Mouse (Mus musculus): ENCODE data around the gene Rap1gap. TPM values are rescaled to one million over a fixed set of nuclear protein-coding genes. Genes with fewer than 3 reads are reported as not detected.

Gene Rap1gap
- polyA plus RNA-seq, 1 experiment, result 109 TPM

GRCm38 (mm10) chr4:137677906-137678305, 13.4 kb downstream of the Rap1gap start:
- peak; percentile 52 for DNase-seq (ENCODE audit: low read depth)
- TF ChIP-seq POLR2A (IDR thresholded peaks at IDR 0.05; ENCODE audit: borderline replicate concordance, extremely low read depth, insufficient read depth, insufficient read length, poor library complexity, severe bottlenecking) (no peak), CTCF (IDR thresholded peaks at IDR 0.05; ENCODE audit: borderline replicate concordance, extremely low read depth, insufficient read depth, insufficient read length) (no peak)

- no peak for TF ChIP-seq POLR2A (IDR thresholded peaks at IDR 0.05; ENCODE audit: borderline replicate concordance, extremely low read depth, insufficient read depth, insufficient read length, poor library complexity, severe bottlenecking)
- TF ChIP-seq CTCF (IDR thresholded peaks at IDR 0.05; ENCODE audit: borderline replicate concordance, extremely low read depth, insufficient read depth, insufficient read length), result no peak
- no peak for DNase-seq (ENCODE audit: low read depth)
These were observed 14.0 kb downstream of the Rap1gap start for GRCm38 (mm10) chr4:137678568-137678967.

- TF ChIP-seq POLR2A (IDR thresholded peaks at IDR 0.05; ENCODE audit: borderline replicate concordance, extremely low read depth, insufficient read depth, insufficient read length, poor library complexity, severe bottlenecking) (no peak), CTCF (IDR thresholded peaks at IDR 0.05; ENCODE audit: borderline replicate concordance, extremely low read depth, insufficient read depth, insufficient read length) (no peak)
These were observed 15.5 kb downstream of the Rap1gap start for GRCm38 (mm10) chr4:137679979-137680550.

GRCm38 (mm10) chr4:137680721-137681120, 16.2 kb downstream of the Rap1gap start:
- TF ChIP-seq CTCF (IDR thresholded peaks at IDR 0.05; ENCODE audit: borderline replicate concordance, extremely low read depth, insufficient read depth, insufficient read length), result no peak
- TF ChIP-seq POLR2A (IDR thresholded peaks at IDR 0.05; ENCODE audit: borderline replicate concordance, extremely low read depth, insufficient read depth, insufficient read length, poor library complexity, severe bottlenecking), result no peak
- peak; percentile 69 for DNase-seq (ENCODE audit: low read depth)

More at GRCm38 (mm10) chr4:137679979-137680550, 15.5 kb downstream of the Rap1gap start:
- DNase-seq (ENCODE audit: low read depth), result peak; percentile 51

- peak; percentile 86 for DNase-seq (ENCODE audit: low read depth)
- no peak for TF ChIP-seq CTCF (IDR thresholded peaks at IDR 0.05; ENCODE audit: borderline replicate concordance, extremely low read depth, insufficient read depth, insufficient read length)
- TF ChIP-seq POLR2A (IDR thresholded peaks at IDR 0.05; ENCODE audit: borderline replicate concordance, extremely low read depth, insufficient read depth, insufficient read length, poor library complexity, severe bottlenecking), result no peak
These were observed 17.0 kb downstream of the Rap1gap start for GRCm38 (mm10) chr4:137681408-137682104.

GRCm38 (mm10) chr4:137682961-137683453, 18.5 kb downstream of the Rap1gap start:
- no peak for TF ChIP-seq POLR2A (IDR thresholded peaks at IDR 0.05; ENCODE audit: borderline replicate concordance, extremely low read depth, insufficient read depth, insufficient read length, poor library complexity, severe bottlenecking)
- TF ChIP-seq CTCF (IDR thresholded peaks at IDR 0.05; ENCODE audit: borderline replicate concordance, extremely low read depth, insufficient read depth, insufficient read length), result peak; percentile 86
- no peak for DNase-seq (ENCODE audit: low read depth)

GRCm38 (mm10) chr4:137684830-137685343, 20.4 kb downstream of the Rap1gap start:
- TF ChIP-seq CTCF (IDR thresholded peaks at IDR 0.05; ENCODE audit: borderline replicate concordance, extremely low read depth, insufficient read depth, insufficient read length) (no peak), POLR2A (IDR thresholded peaks at IDR 0.05; ENCODE audit: borderline replicate concordance, extremely low read depth, insufficient read depth, insufficient read length, poor library complexity, severe bottlenecking) (no peak)
- DNase-seq (ENCODE audit: low read depth), result no peak

- DNase-seq (ENCODE audit: low read depth), result peak; percentile 66
- no peak for TF ChIP-seq CTCF (IDR thresholded peaks at IDR 0.05; ENCODE audit: borderline replicate concordance, extremely low read depth, insufficient read depth, insufficient read length)
- TF ChIP-seq POLR2A (IDR thresholded peaks at IDR 0.05; ENCODE audit: borderline replicate concordance, extremely low read depth, insufficient read depth, insufficient read length, poor library complexity, severe bottlenecking), result no peak
These were observed 21.8 kb downstream of the Rap1gap start for GRCm38 (mm10) chr4:137686303-137686702.

GRCm38 (mm10) chr4:137687234-137687825, 22.8 kb downstream of the Rap1gap start:
- no peak for DNase-seq (ENCODE audit: low read depth)

GRCm38 (mm10) chr4:137692107-137692902, 27.8 kb downstream of the Rap1gap start:
- no peak for DNase-seq (ENCODE audit: low read depth)
- TF ChIP-seq CTCF (IDR thresholded peaks at IDR 0.05; ENCODE audit: borderline replicate concordance, extremely low read depth, insufficient read depth, insufficient read length) (no peak), POLR2A (IDR thresholded peaks at IDR 0.05; ENCODE audit: borderline replicate concordance, extremely low read depth, insufficient read depth, insufficient read length, poor library complexity, severe bottlenecking) (no peak)

More at GRCm38 (mm10) chr4:137687234-137687825, 22.8 kb downstream of the Rap1gap start:
- TF ChIP-seq POLR2A (IDR thresholded peaks at IDR 0.05; ENCODE audit: borderline replicate concordance, extremely low read depth, insufficient read depth, insufficient read length, poor library complexity, severe bottlenecking) (no peak), CTCF (IDR thresholded peaks at IDR 0.05; ENCODE audit: borderline replicate concordance, extremely low read depth, insufficient read depth, insufficient read length) (no peak)
